Mouse (Mus musculus) heart, adult 2 months (tissue): Measurements from ENCODE around the gene Ubac2. TPM values are rescaled to one million over a fixed set of nuclear protein-coding genes. Genes with fewer than 3 reads are reported as not detected.
"Not testable (repeated sequence)": the region's sequence is repeated elsewhere in the genome, so short reads cannot be mapped to it uniquely, and the experiment has no call there.

Experiments used
- DNase-seq, 2 experiments: peaks; one replicate each; pipeline ENCODE4 v3.0.0; 2021
- H3K27ac ChIP-seq: fragments of 200-600 bp; 2 replicates; pipeline ENCODE4 v1.8.1; 2022
- H3K27me3 ChIP-seq: fragments of 200-500 bp; 2 replicates; pipeline ENCODE4 v1.6.1; 2012; ENCODE audit warnings: mild to moderate bottlenecking, low read length, inconsistent platforms, mixed read lengths; ENCODE audit not compliant: control insufficient read depth, insufficient read depth
- H3K36me3 ChIP-seq: fragments of 200-500 bp; 2 replicates; pipeline ENCODE4 v1.6.1; 2012; ENCODE audit warnings: low read length, inconsistent platforms; ENCODE audit not compliant: control insufficient read depth, insufficient read depth
- H3K4me1 ChIP-seq: fragments of 200-500 bp; 2 replicates; pipeline ENCODE4 v1.6.1; 2011; ENCODE audit warnings: low read length; ENCODE audit not compliant: control insufficient read depth, insufficient read depth
- H3K4me3 ChIP-seq: fragments of 200-600 bp; 2 replicates; pipeline ENCODE4 v1.8.1; 2022
- H3K79me2 ChIP-seq: fragments of 200-500 bp; replicated peaks from 2 replicates; pipeline ENCODE4 v1.6.1; 2012; ENCODE audit warnings: mild to moderate bottlenecking, inconsistent platforms, low read length, moderate library complexity, mixed read lengths; ENCODE audit not compliant: control insufficient read depth, insufficient read depth
- H3K9ac ChIP-seq: fragments of 200-500 bp; 2 replicates; pipeline ENCODE4 v1.6.1; 2012; ENCODE audit warnings: low read depth, mild to moderate bottlenecking, control low read depth, inconsistent platforms, low read length, mixed read lengths
- CTCF ChIP-seq: fragments of 200-600 bp; IDR thresholded peaks from 2 replicates; pipeline ENCODE4 v1.8.1; 2022; ENCODE audit warnings: antibody characterized with exemption, mild to moderate bottlenecking, moderate library complexity
- EP300 ChIP-seq: fragments of 200-500 bp; IDR thresholded peaks from 2 replicates; pipeline ENCODE4 v1.6.1; 2011; ENCODE audit warnings: low read depth, low read length, control low read depth; ENCODE audit not compliant: insufficient read depth
- POLR2A ChIP-seq: fragments of 200-500 bp; IDR thresholded peaks from 2 replicates; pipeline ENCODE4 v1.6.1; 2011; ENCODE audit warnings: mild to moderate bottlenecking, low read depth, low read length, control low read depth; ENCODE audit not compliant: insufficient read depth
- WGBS: fragments of 180-500 bp; shearing (Covaris S2); methylation state at CpG from one replicate; pipeline ENCODE4 v1.1.7; 2018; 5-methylcytosine and 5-hydroxymethylcytosine counted together
- intact Hi-C: fragments of 180-260 bp; cut with DNase I; formaldehyde crosslinking; loops from one replicate; pipeline ENCODE4 v1.15.1; 2025
- polyA plus RNA-seq: library from polyadenylated mRNA; depleted of rRNA; stranded (reverse); fragments of >200 nt; gene quantifications from 2 replicates; pipeline ENCODE4 v1.2.3, GENCODE M21; 2012
- total RNA-seq, 2 experiments: library from RNA; stranded (reverse); gene quantifications; 2 replicates each; pipeline ENCODE4 v1.2.3; 2021

The Ubac2 gene
- total and polyA plus RNA-seq, 3 experiments: 30.4 to 37.0 (median 31.9) TPM

DNA sequence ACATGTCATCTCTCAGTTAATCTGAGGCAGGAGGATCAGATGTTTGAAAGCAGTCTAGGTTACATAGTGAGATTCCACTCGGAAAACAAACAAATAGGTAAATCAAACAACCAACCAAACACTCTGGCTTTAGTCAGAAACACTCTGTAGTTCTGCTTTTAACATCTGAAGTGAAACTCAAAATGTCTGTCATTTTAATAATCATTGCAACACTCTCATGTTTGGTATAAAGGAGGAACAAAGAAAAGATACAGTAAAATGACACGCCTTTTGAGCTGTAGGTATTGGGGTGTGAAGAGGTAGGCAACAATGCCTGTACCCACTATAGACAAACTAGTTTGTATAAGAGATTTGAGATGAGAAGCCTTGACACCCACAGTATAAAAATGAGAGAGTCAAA, 5.2 kb upstream of the Ubac2 start:
- no peaks in the 10 kb centered on the region for H3K36me3 ChIP-seq
- H3K27me3 ChIP-seq: no peaks in the 10 kb centered on the region; the same call in 1 of the 2 replicates
- no peak for TF ChIP-seq CTCF
- no peak overlapping the region for H3K9ac ChIP-seq
- intact Hi-C loops: no loop called here
- H3K79me2 ChIP-seq: no peaks in the 10 kb centered on the region
- H3K4me3 ChIP-seq: no peak overlapping the region
- H3K27ac ChIP-seq: no peak overlapping the region
- WGBS: 62% methylated on average over 2 of the region's 2 CpGs
- no peak for DNase-seq
- H3K4me1 ChIP-seq: no peaks in the 10 kb centered on the region

DNA sequence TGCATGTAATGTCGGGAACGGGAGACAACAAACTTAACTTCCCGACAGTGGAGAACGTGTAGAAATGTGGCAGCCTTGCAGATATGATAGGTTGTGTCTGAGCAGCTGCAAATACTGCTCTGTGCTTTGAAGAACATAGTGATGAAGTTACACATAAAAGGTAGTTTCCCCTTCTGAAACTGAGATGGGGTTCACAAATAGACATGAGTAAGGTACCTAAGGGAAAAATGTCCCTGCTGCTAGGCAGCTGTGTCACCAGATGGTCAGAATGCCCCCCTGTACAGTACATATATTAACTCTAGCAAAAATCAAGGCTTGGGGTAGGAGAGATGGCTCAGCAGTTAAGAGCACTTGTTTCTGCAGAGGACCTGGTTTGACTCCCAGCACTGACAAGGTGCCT, 4.8 kb upstream of the Ubac2 start:
- Histone ChIP-seq H3K27ac (no peak overlapping the region), H3K9ac (no peak overlapping the region), H3K27me3 (no peaks in the 10 kb centered on the region; the same call in 1 of the 2 replicates), H3K4me1 (no peaks in the 10 kb centered on the region), H3K79me2 (no peaks in the 10 kb centered on the region), H3K4me3 (no peak overlapping the region), H3K36me3 (no peaks in the 10 kb centered on the region)
- intact Hi-C loops: no loop called here
- 54% methylated on average over 4 of the region's 4 CpGs for WGBS
- no peak for TF ChIP-seq EP300
- no peak for TF ChIP-seq POLR2A
- TF ChIP-seq CTCF: no peak
- no peak for DNase-seq

DNA sequence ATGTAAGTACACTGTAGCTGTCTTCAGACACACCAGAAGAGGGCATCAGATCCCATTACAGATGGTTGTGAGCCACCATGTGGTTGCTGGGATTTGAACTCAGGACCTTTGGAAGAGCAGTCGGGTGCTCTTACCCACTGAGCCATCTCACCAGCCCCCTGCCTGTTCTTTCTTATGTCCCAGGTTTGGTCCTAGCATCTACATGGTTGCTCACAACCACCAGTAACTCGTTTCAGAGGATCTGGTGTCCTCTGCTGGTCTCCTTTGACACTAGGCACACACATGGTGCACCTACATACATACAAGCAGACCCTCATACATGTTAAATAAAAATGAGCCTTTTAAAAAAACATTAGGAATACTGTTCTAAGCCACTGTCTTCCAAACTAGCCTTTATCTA, 2.2 kb upstream of the Ubac2 start:
- intact Hi-C loops: loop anchor here (5.0 kb wide), 2 partner anchors 79 to 231 kb away; partner anchors contain the start of genes Dock9 and Tm9sf2

DNA sequence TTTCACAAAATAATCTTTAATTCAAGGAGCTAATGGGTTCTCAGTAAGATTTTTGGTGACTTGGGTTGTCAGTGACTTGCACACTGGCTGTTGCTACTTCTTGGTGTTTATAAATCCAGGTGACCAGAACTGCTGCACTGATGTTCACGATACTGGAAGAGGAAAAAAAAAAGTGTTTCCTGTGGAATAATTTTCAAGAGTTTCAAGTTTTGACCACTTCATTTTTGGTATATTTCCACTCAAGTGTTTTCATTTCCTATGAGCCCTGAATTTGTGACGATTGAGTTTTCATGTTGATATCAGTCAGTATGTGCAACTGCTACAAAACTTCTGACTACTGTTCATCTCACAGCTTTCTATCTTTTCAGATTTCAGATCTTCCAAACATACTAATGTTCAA, 1.6 kb upstream of the Ubac2 start:
- DNase-seq: no peak
- no peak for TF ChIP-seq CTCF
- no peak for TF ChIP-seq POLR2A
- TF ChIP-seq EP300: no peak
- Histone ChIP-seq H3K36me3 (no peaks in the 10 kb centered on the region), H3K9ac (no peak overlapping the region), H3K4me3 (no peak overlapping the region), H3K79me2 (peaks cover 4% of the 10 kb centered on the region), H3K4me1 (no peaks in the 10 kb centered on the region), H3K27me3 (no peaks in the 10 kb centered on the region; the same call in 1 of the 2 replicates), H3K27ac (no peak overlapping the region)
- intact Hi-C loops: loop anchor here (5.0 kb wide), 2 partner anchors 80 to 230 kb away; partner anchors contain the start of genes Dock9 and Tm9sf2
- WGBS: 51% methylated on average over 2 of the region's 2 CpGs

More for the DNA sequence above, 2.2 kb upstream of the Ubac2 start:
- H3K36me3 ChIP-seq, H3K27ac ChIP-seq, H3K79me2 ChIP-seq, H3K4me3 ChIP-seq, H3K27me3 ChIP-seq, DNase-seq, H3K4me1 ChIP-seq, H3K9ac ChIP-seq: not testable (repeated sequence)
- 60% methylated on average over 2 of the region's 2 CpGs for whole genome bisulfite sequencing

DNA sequence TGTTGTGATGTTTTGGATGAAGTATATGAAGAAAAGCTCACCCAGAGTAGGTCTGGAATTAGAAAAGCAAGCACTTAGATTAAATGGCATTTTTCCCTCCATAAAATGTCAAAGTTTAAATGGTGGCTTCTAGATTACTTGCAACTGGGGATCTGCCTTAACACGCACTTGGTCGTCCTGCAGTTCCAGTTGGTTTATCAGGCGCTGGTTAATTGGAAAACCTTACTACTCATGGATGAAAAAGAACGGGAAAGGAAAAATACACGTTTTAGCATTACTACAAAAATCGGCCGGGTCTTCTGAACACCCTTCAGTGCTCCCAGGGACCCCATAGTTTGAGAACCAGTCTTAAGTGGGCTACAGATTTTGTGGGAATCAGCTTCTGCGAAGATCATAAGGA, 780 bp upstream of the Ubac2 start:
- Histone ChIP-seq H3K4me1 (no peaks in the 10 kb centered on the region), H3K27me3 (no peaks in the 10 kb centered on the region), H3K36me3 (no peaks in the 10 kb centered on the region), H3K79me2 (peaks cover 4% of the 10 kb centered on the region), H3K27ac (peak overlapping the region; percentile 96), H3K4me3 (peak overlapping the region; percentile 98), H3K9ac (no peak overlapping the region)
- TF ChIP-seq EP300: no peak
- no peak for DNase-seq
- intact Hi-C loops: loop anchor here (5.0 kb wide), 2 partner anchors 80 to 230 kb away; partner anchors contain the start of genes Dock9 and Tm9sf2
- 41% methylated on average over 8 of the region's 8 CpGs for WGBS

DNA sequence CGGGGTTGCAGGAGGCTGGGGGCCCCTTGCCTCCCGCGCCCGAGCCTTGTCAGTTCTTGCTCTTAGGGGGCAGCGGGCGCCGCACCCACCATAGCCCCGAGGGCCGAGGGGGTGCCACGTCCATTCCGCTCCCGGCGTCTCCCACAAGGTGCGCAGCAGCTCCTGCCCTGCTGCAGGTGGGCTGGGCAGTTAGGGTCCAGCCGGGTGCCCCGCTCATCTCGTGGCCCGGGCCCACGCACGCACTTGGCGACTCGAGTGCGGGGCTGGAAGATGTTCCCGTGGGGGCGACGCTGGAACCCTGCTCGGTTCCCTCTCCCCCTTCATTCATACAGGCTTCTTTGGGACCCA, 413 bp downstream of the Ubac2 start:
- Histone ChIP-seq H3K36me3 (no peaks in the 10 kb centered on the region), H3K4me1 (no peaks in the 10 kb centered on the region), H3K79me2 (peaks cover 4% of the 10 kb centered on the region), H3K4me3 (peak overlapping the region; percentile 98), H3K27me3 (no peaks in the 10 kb centered on the region), H3K9ac (peak overlapping the region; percentile 92), H3K27ac (peak overlapping the region; percentile 96)
- WGBS: under 1% methylated on average over 25 of the region's 27 CpGs
- DNase-seq: no peak
- TF ChIP-seq POLR2A (no peak), CTCF (no peak), EP300 (no peak)
- intact Hi-C loops: loop anchor here (5.0 kb wide), 2 partner anchors 82 to 228 kb away; partner anchors contain the start of genes Dock9 and Tm9sf2
